Mouse (Mus musculus): ENCODE results near the gene Gps1.
"Not testable (repeated sequence)": the region's sequence is repeated elsewhere in the genome, so short reads cannot be mapped to it uniquely, and the experiment has no call there.

Gps1 gene

DNA sequence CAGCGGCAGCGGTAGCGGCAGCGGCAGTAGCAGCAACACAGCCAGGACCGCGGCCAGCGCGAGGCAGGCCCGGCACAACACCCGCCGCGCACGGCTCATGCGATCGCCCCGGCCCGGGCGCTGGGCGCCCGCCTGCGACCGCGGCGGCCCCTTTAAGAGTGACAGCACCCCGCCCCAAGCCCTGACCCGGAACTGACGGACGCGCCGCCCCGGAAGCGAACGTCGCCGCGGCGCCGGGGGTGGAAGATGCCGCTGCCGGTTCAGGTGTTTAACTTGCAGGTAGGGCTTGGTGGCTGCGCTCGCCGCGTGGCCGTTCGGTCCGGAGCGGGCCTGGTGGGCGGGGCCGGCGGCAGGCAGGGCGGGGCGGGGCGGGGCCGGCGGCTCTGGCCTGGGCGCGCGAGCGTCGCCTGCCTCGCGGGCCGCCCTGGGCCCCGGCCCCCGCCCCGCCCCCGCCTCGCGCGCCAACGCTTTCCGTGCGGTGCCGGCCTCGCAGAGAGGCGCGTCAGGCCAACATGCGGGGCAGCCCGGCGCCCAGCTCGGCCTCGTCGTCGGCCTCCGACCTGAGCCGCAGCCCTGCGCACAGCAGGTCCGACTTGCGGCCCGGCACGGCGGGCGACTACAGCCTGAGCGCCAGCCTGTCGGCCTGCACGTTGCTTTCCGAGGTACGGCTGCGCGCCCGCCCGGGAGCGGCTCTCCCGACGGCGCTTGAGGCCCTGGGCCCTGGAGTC lies at the start of gene Gps1, which contains the start of gene Rfng:
TSS of gene Gps1 (plus strand) at position 209 of the 728 bp plus-strand sequence.
TSS of gene Rfng (minus strand) at position 144 of the 728 bp plus-strand sequence.
- peak; percentile 91 for DNase-seq

DNA sequence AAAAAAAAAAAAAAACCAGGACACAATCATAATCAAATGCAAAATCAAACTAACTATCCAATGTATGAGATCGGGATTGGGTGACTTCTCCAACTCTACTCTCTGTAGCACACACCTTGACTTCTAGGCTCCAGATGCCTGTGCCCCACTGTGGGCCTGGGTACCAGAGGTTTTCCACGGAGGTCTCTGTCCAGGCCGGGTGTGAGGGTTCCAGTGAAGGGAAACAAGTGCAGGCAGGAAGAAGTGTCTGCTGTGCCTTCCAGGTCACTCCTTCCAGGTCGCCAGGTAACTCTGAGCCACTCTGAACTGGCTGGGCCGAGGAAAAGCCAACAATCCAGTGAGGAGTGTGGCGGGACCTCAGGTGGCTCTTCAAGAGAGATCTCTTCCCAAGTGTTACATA lies 47.6 kb upstream of the Gps1 start:
- DNase-seq = no peak

DNA sequence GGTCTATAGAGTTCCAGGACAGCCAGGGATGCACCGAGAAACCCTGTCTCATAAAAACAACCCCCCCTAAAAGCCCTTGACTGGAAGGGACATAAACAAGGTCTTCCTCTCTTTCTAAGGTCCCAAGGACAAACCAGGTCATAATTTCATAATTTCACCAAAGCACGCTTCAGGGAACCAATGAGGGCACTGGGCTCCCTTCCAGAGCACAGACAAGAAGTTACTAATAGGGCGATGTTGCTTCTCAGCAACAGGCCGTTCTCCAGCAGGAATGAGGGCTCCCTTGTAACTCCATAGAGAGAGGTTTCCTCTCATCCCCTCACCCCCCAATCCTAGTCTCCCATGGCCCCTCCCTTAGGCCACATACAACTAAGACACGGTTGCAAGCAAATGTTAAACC lies 43.1 kb upstream of the Gps1 start:
- no peak for DNase-seq

DNA sequence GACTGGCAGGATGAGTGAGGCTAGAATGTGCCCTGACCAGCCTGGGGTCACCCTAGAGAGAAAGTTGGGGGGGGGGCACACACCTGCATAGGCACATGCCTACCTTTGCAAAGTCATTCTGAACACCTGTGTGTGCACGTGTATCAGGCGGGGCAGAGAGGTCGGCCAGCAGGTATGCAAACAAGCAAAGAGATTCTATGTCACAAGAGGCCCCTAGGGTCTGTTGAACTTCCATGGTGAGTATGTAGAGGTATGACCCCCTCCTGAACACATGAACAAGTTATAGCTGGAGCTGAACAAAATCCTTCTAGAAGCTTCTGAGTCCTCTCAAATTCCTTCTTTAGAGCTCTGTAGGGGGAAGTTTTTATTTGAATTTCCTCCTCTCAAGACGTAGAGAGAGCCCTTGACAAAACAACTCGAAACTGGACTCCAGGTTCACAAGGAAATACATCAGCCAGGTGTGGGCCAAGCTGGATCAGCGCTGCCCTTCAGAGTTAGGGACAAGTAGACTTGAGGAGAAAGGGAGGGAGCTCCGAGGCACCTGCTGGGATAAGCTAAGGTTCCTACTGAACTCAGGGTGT lies 39.9 kb upstream of the Gps1 start:
- no peak for DNase-seq

DNA sequence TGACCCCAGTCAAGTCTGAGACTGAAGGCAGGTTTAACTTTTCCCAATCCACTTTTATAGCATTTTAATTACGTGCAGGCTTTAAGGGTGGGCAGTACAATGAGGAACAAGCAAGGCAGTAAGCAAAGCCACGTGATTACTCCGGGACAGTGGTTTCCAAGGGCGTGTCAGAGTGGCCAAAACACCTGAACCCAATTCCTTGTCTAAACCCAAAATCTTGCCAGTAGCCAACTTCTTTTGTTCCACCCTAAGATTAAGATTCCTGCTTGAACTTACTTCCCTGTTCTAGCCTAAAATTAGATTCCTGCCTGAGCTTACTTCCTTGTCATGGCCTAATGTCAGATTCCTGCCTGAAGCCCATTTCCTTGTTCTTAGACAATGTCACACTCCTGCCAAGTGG lies 36.1 kb upstream of the Gps1 start:
- no peak for DNase-seq

DNA sequence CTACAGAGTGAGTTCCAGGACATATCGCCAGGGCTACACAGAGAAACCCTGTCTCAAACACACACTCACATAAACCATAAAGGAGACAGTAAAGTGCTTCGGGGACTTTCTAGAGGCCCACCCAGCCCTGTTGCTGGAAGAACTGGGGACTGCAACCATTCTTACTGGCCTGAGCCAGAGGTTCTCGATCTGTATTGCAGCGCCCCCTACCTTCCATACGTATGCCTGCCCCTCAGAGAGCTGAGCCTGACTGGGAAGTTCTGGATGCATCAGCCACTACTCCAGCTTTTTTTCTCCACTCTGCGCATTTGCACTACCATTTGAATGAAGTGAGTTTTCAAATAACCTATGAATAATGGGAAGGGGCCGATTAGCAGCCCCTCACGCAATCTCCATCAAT lies 34.6 kb upstream of the Gps1 start:
- peak; percentile 43 for DNase-seq

DNA sequence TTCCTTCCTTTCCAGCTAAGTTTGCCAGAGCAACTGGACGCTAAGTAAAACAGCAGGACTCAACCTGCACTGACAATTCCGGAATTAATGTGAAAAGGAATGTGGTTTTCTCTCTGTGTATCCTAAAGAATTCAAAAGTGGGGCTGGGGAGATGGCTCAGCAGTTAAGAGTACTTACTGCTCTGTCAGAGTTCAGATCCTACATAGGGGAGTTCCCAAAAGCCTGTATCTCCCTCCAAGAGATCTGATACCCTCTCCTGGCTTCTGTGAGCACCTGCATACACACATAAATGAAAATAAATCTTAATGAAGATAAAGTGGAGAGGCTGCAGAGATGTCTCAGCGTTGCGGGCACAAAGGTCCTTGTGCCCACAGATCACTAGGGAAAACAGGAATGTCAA lies 32.5 kb upstream of the Gps1 start:
- no peak for DNase-seq

DNA sequence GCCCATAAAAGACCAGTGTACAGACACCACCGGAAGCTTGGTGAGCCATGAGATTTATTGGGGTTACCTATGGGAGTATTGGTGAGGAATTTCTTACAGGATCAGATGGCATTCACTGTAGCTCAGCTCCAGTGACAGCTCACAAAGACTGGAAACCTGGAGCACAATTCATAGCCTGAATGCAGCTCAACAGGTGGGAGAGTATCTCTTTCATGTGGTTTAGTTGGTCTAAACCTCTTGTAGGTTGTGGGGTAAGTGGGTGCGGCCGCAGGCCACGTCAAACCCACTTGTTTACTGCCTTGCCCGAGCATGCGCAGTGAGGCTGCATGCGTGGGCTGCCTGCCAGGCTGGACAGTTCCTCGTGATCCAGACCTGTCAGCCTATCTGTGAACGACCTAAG lies 23.8 kb upstream of the Gps1 start:
- DNase-seq = no peak

DNA sequence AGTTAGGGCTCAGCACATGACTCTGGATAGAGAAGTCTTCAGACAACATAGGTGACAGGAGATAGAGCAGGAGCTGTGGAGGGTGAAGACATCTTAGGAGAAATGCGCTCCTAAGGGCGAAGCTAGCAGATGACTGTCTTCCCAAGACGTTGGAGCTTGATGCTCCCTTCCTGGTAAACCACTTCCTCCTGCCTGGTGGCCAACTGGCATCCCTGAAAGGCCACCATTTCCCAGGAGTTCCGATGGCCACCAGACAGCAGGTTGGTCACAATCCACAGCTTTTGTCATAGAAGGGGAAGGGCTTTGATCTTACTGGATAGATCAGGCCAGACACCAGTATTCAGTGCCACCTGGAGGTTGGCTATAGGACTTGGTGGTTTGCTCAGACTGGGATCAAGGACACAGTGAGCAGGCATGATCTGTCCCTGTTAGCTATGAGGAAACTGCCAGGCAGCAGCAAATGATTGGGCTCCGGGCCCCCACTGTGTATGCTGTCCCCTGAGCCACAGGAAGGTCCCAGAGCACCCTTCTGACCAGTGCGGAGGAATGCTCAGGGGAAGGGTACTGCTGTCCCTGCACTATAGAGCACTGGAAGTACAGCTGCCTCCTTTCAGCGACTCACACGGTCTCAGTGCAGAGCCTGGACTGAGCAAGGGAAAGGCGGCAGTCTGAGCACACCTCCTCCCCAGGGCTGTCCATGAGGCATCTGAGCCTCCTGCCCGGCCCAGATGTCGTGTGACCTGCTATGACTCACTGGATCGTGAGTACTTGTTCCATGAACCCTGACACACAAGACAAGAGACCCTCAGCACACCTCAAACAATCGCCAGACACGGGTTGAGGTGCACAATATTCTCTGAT lies 22.0 kb upstream of the Gps1 start:
- DNase-seq = no peak

DNA sequence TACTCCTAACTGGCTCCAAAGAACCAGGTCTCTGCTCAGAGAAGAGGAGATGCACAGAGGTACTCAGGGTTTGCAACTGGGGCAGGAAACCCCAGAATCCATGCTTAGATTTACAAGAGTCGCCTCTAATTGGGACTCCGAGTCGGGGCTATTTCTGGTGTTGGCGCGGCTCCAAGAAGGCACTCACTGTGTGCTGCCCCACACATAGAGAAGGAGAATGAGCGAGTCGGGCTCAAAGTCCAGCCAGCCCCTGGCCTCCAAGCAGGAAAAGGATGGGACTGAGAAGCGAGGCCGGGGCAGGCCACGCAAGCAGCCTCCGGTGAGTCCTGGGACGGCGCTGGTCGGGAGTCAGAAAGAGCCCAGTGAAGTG lies 21.4 kb upstream of the Gps1 start, which contains the start of gene Hmga1b:
TSS of gene Hmga1b (plus strand) at position 123 of the 370 bp plus-strand sequence.
- DNase-seq = not testable (repeated sequence)

DNA sequence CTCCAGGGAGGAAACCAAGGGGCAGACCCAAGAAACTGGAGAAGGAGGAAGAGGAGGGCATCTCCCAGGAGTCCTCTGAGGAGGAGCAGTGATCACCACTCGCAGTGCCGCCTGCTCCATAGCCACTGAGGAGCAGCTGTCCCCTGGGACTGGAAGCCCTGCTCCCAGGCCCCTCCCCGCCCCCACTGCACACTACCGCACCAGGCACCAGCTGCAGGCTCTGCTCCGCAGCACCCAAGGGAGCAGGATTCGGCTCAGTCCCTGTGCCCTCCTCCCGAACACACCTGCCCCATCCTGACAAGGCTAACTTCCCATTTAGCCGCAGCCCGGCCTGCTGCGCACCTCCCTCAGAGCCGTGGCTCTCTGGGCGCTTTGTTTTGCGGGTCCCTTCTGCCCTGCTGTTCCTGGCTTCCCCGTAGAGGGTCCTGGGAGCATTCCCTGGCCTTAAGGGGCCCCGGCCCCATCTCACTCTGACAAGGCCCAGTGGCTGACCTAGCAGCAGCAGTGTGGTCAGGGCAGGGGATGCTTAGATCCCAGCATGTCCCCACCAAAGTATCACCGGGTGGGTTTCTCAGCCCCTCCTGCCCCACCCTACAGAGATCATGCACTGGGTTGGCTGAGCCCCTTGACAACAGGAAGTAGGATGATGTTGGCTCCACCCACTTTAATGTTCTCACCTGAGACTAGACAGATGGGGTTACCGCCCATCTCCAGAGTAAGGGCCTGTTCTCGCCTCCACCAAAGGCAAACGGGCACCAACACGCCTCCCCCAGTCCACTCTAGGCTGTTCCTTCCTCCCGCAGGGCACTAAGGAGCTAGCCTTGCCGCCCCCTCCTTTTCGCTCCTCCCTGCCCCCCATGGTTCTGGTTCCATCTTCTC lies 20.7 kb upstream of the Gps1 start:
- DNase-seq = not testable (repeated sequence)

DNA sequence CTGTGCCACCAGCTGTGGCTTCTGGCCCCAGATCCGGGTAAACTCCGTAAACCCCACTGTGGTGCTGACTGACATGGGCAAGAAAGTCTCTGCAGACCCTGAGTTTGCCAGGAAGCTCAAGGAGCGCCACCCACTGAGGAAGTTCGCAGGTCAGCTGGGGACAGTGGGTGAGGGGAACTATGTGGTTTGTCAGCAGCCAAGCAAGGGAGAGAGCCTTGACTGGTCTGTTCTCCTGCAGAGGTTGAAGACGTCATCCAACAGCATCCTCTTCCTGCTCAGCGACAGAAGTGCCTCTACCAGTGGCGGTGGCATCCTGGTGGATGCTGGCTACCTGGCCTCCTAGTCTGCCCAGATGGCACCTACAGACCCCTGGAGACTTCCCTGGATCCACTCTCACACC lies 17.0 kb upstream of the Gps1 start:
- DNase-seq = not testable (repeated sequence)

DNA sequence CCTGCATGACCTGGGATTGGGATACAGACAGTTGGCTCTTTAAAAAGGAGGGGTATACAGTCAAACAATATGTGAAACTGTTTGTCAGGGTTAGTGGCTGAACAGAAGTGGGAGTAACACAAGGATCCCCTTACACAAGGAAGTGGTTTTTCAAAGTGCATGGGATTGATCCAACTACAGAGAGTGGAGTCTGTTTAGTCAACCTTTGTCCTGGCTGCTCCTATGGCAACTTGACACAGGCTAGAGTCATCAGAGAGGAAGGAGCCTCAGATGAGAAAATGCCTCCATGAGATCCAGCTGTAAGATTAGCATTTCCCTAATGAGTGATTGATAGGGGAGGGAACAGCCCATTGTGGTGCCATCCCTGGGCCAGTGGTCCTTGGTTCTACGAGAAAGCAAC lies 15.9 kb upstream of the Gps1 start:
- no peak for DNase-seq

DNA sequence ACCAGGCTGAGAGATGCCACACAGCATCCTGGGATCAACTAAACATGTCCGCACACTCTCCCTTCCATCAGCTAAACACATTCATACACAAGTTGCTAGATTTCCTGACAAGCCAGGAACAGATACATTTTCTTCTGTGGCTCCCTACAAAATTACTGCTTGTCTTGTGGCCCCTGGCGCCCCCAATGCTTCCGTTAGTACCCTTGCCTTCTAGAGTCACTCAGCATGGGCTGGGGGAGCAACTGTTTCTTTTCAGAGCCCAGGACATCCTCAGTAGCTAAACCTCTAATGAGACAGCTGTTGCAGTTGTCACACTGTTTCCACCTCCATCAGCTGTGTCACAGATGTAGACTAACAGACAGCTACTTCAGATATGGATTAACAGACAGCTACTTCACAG lies 11.3 kb upstream of the Gps1 start:
- no peak for DNase-seq

DNA sequence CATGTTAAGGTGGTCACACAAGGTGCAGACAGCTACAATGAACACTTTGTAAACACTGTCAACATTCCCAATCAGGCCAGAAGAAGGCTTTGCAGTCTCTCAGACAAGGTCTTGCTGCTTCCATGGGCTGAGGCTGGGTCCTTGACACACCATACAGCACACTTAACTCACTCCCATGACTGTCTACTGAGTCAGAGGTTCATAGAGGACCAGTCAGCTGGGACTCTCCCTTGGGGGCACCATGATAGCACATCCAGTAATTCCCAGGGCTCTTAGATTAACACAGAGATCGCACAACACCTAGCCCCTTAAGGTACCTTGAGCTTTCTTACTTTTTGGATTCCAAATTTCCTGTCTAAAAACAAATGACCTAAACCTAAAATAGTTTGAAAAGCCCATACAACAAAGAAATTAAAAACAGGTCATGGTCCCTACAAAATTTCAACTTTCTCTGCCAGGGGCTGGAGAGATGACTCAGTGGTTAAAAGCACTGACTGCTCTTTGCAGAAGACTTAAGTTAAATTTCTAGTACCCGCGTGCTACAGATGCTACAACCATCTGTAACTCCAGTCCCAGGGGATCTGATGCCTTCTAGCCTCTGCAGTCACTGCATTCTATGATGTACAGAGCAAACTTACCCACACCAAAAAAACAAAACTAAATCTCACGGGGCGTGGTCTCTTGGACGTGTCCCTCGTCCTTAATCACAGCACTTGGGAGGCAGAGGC lies 10.4 kb upstream of the Gps1 start:
- no peak for DNase-seq

DNA sequence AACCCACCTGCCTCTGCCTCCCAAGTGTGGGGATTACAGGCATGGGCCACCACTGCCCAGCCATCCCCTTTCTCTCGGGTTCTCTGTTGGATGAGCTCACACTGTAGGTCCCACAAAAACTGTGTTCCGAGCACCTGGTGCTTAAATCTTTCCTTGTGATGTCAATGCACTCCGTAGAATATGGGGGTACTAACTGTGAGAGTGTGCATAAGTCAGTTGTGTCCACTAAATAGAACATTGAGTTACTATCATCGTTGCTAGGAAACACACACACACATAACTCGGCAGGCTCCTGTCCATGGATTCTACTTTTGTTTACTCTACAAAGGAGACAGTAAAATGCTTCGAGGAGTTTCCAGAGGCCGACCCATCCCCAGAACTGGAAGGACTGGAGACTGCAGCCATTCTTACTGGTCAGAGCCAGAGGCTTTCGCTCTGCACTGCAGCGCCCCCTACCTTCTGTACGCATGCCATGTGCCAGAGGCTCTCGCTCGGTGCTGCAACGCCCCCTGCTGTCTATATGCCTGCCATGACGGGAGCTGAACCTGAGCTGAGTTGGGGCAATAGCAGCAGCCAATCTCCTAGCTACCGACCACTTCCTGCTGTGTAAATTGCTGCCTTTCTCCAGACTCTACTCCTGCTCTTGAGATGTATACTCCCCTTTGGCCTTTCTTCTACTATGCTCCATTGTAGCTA lies 8.2 kb upstream of the Gps1 start:
- DNase-seq = peak; percentile 94

DNA sequence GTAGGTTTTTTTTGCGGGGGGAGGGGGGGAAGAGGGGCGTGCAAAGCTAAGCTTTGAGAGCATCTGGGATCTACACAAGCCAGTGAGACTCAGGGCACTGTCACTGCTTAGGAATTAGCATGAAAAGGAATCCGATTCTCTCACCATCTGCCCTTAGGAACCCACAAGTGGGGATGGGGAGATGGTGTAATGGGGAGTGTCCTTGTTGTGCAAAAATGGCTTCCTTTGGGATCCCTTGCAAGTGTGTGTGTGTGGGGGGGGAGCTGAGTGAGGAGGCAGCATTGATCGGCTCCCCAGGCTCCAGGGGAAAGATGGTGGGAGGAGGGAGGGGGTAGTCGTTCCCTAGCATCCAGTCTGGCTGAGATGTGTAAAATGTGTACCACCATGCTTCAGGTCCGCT lies 6.9 kb upstream of the Gps1 start:
- DNase-seq = no peak

DNA sequence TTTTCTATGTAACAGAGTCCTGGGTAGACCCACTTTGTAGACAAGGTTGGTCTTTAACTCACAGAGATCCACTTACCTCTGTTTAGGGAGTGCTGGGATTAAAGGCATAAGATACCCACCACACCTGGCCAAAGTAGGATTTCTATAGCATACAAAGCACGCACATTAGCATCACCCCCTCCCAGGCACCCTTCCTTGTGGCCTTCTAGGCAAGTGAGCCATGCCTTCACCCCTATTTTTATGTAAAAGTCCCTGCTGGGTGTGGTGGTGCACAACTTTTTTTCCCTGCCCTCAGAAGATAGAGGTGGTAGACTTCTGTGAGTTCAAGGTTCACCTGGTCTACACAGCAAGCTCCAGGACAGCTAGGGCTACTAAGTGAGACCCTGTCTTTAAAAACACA lies 4.2 kb upstream of the Gps1 start:
- no peak for DNase-seq

DNA sequence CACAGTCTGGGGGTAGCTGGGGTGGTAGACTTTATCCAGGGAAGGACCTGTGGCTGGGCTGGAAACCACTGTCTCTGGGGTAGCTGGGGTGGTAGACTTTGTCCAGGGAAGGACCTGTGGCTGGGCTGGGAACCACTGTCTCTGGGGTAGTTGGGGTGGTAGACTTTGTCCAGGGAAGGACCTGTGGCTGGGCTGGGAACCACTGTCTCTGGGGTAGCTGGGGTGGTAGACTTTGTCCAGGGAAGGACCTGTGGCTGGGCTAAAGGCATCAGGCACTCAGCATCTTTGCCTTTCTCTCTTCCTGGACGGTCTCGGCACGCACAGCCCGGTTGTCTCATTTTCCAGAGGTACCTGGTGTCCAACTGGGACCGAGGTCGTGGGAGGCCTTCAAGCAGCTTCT lies 2.7 kb upstream of the Gps1 start:
- not testable (repeated sequence) for DNase-seq

DNA sequence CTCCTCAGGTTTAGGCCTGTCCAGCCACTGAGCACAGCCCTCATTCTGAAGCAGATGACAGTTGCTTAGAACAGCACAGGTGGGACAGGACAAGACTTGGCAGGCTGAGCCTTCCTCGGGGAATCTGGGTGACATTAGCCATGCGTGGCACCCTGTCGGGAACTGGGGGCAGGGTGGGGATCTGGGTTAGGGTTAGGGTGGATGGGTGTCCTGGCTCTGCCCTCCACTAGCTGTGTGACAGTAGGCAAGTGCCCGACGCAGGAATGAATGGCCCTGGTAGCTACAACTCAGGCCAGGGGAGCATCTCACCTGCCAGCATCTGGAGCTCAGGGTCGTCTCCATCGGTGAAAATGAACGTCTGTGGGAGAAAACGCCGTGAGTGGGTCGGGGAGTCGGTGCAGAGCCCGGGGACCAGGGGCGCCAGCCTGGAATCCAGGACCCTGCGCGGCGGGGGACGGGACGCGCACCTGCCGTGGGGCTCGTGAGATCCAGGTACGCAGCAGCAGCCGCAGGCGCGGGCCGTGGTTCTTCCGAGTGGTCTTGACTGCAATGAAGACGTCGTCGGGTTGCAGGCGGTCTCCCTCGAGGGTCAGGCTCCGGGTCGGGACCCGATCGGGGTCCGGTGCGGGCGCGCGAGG lies 527 bp upstream of the Gps1 start:
- no peak for DNase-seq

DNA sequence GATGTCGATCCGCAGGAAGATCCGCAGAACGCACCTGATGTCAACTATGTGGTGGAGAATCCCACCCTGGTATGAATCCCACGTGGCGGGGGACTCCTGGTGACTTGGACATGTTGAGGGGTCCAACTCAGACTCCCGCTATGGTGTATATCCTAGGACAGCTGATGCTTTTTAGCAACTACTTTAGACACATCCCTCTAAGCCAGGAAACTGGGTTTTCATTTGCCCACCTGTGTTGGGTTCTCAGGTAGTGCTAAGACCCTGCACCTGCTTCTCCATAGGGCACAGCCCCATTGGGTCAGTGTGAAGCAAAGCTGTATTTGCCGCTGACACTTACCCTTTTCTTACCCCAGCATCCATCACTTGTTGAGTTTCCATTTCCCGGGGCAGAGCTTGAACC lies 1.1 kb downstream of the Gps1 start:
- DNase-seq = no peak
